Mouse (Mus musculus): ENCODE data around the gene Tanc2. TPM values are rescaled to one million over a fixed set of nuclear protein-coding genes. Genes with fewer than 3 reads are reported as not detected.

Tanc2 gene
- polyA plus RNA-seq, 1 experiment, result 8.0 TPM

GRCm38 (mm10) chr11:105946694-105947154 is 356.9 kb downstream of the Tanc2 start:
- peak overlapping the region; percentile 46 for H3K27ac ChIP-seq (ENCODE audit: insufficient read depth, low read length)
- TF ChIP-seq CTCF (IDR thresholded peaks at IDR 0.05; ENCODE audit: low read depth, low read length), result no peak
- no peak for TF ChIP-seq EP300 (IDR thresholded peaks at IDR 0.05; ENCODE audit: insufficient read depth, low read depth, low read length)
- TF ChIP-seq POLR2A (IDR thresholded peaks at IDR 0.05; ENCODE audit: insufficient read depth, low read length), result no peak
- H3K4me3 ChIP-seq (ENCODE audit: low read depth, low read length), result peak overlapping the region; percentile 27; the same call in 1 of the 2 replicates
- H3K4me1 ChIP-seq (ENCODE audit: control insufficient read depth, insufficient read depth, low read length), result peaks cover 5% of the 10 kb centered on the region
- no peaks in the 10 kb centered on the region for H3K9me3 ChIP-seq (replicated peaks; ENCODE audit: control insufficient read depth, insufficient read depth, low read length, poor library complexity, severe bottlenecking)
- no peak overlapping the region for H3K9ac ChIP-seq (ENCODE audit: low read depth, poor library complexity, severe bottlenecking)
- H3K36me3 ChIP-seq (ENCODE audit: control insufficient read depth, insufficient read depth, low read length, poor library complexity, severe bottlenecking), result no peaks in the 10 kb centered on the region
- no peaks in the 10 kb centered on the region for H3K27me3 ChIP-seq (ENCODE audit: control insufficient read depth, insufficient read depth, low read length, poor library complexity, severe bottlenecking)

DNA sequence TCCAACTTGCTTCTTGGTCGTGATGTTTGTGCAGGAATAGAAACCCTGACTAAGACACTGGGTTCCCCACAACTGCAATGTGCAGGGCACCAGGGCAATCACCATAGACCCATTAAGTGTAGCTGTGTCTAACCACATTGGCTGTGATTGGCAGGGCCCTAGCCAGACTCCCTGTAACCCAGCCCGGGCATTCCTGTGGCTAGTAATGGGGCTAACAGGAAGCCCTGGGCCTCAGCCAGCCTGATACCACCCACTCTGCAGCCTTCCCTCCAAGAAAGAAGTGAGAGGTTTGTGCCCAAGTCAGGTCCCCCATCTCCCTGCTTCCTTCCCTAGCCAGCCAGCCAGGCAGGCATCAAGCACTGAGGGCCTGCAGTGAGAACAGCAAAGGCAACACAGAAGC is 358.5 kb downstream of the Tanc2 start:
- no peak for TF ChIP-seq POLR2A (IDR thresholded peaks at IDR 0.05; ENCODE audit: insufficient read depth, low read length)
- no peak for TF ChIP-seq EP300 (IDR thresholded peaks at IDR 0.05; ENCODE audit: insufficient read depth, low read depth, low read length)
- no peak for TF ChIP-seq CTCF (IDR thresholded peaks at IDR 0.05; ENCODE audit: low read depth, low read length)
- peaks cover 16% of the 10 kb centered on the region for H3K4me1 ChIP-seq (ENCODE audit: control insufficient read depth, insufficient read depth, low read length)
- no peaks in the 10 kb centered on the region for H3K36me3 ChIP-seq (ENCODE audit: control insufficient read depth, insufficient read depth, low read length, poor library complexity, severe bottlenecking)
- H3K9me3 ChIP-seq (replicated peaks; ENCODE audit: control insufficient read depth, insufficient read depth, low read length, poor library complexity, severe bottlenecking), result no peaks in the 10 kb centered on the region
- no peak overlapping the region for H3K4me3 ChIP-seq (ENCODE audit: low read depth, low read length)
- H3K27ac ChIP-seq (ENCODE audit: insufficient read depth, low read length), result no peak overlapping the region
- no peaks in the 10 kb centered on the region for H3K27me3 ChIP-seq (ENCODE audit: control insufficient read depth, insufficient read depth, low read length, poor library complexity, severe bottlenecking)
- H3K9ac ChIP-seq (ENCODE audit: low read depth, poor library complexity, severe bottlenecking), result no peak overlapping the region

DNA sequence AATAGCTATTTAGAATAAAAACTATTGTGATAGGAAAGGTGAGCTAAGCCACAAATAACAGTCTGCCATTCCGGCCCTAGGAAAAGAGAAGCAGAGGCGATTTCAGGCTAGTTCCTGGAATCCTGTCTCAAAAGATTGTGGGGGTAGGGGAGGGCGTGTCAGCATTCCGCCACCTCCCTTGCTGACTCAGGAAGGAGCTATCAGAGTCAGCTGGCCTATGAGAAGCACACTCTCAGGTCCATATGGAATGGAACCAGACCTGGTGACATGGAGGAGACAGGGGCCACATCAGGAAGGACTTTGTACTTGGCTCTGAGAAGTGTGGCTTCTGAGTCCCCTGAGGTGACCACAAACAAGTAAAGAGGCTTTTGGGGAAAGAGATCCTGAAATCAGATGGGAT is 360.7 kb downstream of the Tanc2 start:
- H3K27me3 ChIP-seq (ENCODE audit: control insufficient read depth, insufficient read depth, low read length, poor library complexity, severe bottlenecking), result no peaks in the 10 kb centered on the region
- H3K4me3 ChIP-seq (ENCODE audit: low read depth, low read length), result no peak overlapping the region
- peaks cover 19% of the 10 kb centered on the region for H3K4me1 ChIP-seq (ENCODE audit: control insufficient read depth, insufficient read depth, low read length)
- no peaks in the 10 kb centered on the region for H3K9me3 ChIP-seq (replicated peaks; ENCODE audit: control insufficient read depth, insufficient read depth, low read length, poor library complexity, severe bottlenecking)
- H3K27ac ChIP-seq (ENCODE audit: insufficient read depth, low read length), result peak overlapping the region; percentile 67
- no peaks in the 10 kb centered on the region for H3K36me3 ChIP-seq (ENCODE audit: control insufficient read depth, insufficient read depth, low read length, poor library complexity, severe bottlenecking)
- no peak overlapping the region for H3K9ac ChIP-seq (ENCODE audit: low read depth, poor library complexity, severe bottlenecking)
- TF ChIP-seq CTCF (IDR thresholded peaks at IDR 0.05; ENCODE audit: low read depth, low read length) (no peak), EP300 (IDR thresholded peaks at IDR 0.05; ENCODE audit: insufficient read depth, low read depth, low read length) (peak; percentile 78)

- H3K27me3 ChIP-seq (ENCODE audit: control insufficient read depth, insufficient read depth, low read length, poor library complexity, severe bottlenecking), result no peaks in the 10 kb centered on the region
- TF ChIP-seq CTCF (IDR thresholded peaks at IDR 0.05; ENCODE audit: low read depth, low read length) (no peak), EP300 (IDR thresholded peaks at IDR 0.05; ENCODE audit: insufficient read depth, low read depth, low read length) (no peak), POLR2A (IDR thresholded peaks at IDR 0.05; ENCODE audit: insufficient read depth, low read length) (no peak)
- no peak overlapping the region for H3K9ac ChIP-seq (ENCODE audit: low read depth, poor library complexity, severe bottlenecking)
- no peaks in the 10 kb centered on the region for H3K9me3 ChIP-seq (replicated peaks; ENCODE audit: control insufficient read depth, insufficient read depth, low read length, poor library complexity, severe bottlenecking)
- no peaks in the 10 kb centered on the region for H3K36me3 ChIP-seq (ENCODE audit: control insufficient read depth, insufficient read depth, low read length, poor library complexity, severe bottlenecking)
- peaks cover 19% of the 10 kb centered on the region for H3K4me1 ChIP-seq (ENCODE audit: control insufficient read depth, insufficient read depth, low read length)
- no peak overlapping the region for H3K4me3 ChIP-seq (ENCODE audit: low read depth, low read length)
- H3K27ac ChIP-seq (ENCODE audit: insufficient read depth, low read length), result no peak overlapping the region
Observed at GRCm38 (mm10) chr11:105951601-105952044, 361.8 kb downstream of the Tanc2 start.

DNA sequence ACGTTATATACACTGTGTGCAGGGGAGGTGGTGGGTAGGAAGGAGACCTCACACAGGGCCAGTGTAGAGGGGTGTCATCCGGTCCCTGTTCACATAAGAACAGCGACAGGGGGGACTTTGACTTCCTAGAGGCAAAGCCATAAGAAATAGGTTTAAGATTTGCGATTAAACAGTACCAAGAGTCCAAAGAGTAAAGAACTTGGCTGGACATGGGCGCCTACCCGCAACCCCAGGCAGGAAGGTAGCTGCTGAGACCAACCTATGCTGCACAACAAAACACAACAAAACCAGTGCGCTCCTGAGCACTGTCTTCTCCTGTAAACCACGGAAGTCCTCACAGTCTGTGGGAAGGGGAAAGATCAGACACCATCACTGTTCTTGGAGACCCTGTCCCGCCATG is 362.3 kb downstream of the Tanc2 start:
- Histone ChIP-seq H3K9me3 (replicated peaks; ENCODE audit: control insufficient read depth, insufficient read depth, low read length, poor library complexity, severe bottlenecking) (no peaks in the 10 kb centered on the region), H3K4me1 (ENCODE audit: control insufficient read depth, insufficient read depth, low read length) (peaks cover 19% of the 10 kb centered on the region), H3K27ac (ENCODE audit: insufficient read depth, low read length) (no peak overlapping the region), H3K36me3 (ENCODE audit: control insufficient read depth, insufficient read depth, low read length, poor library complexity, severe bottlenecking) (no peaks in the 10 kb centered on the region), H3K27me3 (ENCODE audit: control insufficient read depth, insufficient read depth, low read length, poor library complexity, severe bottlenecking) (no peaks in the 10 kb centered on the region), H3K9ac (ENCODE audit: low read depth, poor library complexity, severe bottlenecking) (no peak overlapping the region), H3K4me3 (ENCODE audit: low read depth, low read length) (no peak overlapping the region)
- TF ChIP-seq EP300 (IDR thresholded peaks at IDR 0.05; ENCODE audit: insufficient read depth, low read depth, low read length) (no peak), POLR2A (IDR thresholded peaks at IDR 0.05; ENCODE audit: insufficient read depth, low read length) (no peak), CTCF (IDR thresholded peaks at IDR 0.05; ENCODE audit: low read depth, low read length) (no peak)

- Histone ChIP-seq H3K9ac (ENCODE audit: low read depth, poor library complexity, severe bottlenecking) (no peak within 1 kb of the TSS), H3K27me3 (ENCODE audit: control insufficient read depth, insufficient read depth, low read length, poor library complexity, severe bottlenecking) (no peaks in the 10 kb centered on the region), H3K4me1 (ENCODE audit: control insufficient read depth, insufficient read depth, low read length) (peaks cover 19% of the 10 kb centered on the region), H3K27ac (ENCODE audit: insufficient read depth, low read length) (no peak within 1 kb of the TSS), H3K36me3 (ENCODE audit: control insufficient read depth, insufficient read depth, low read length, poor library complexity, severe bottlenecking) (no peaks in the 10 kb centered on the region), H3K9me3 (replicated peaks; ENCODE audit: control insufficient read depth, insufficient read depth, low read length, poor library complexity, severe bottlenecking) (no peaks in the 10 kb centered on the region), H3K4me3 (ENCODE audit: low read depth, low read length) (no peak within 1 kb of the TSS)
- no peak for TF ChIP-seq CTCF (IDR thresholded peaks at IDR 0.05; ENCODE audit: low read depth, low read length)
- no peak for TF ChIP-seq EP300 (IDR thresholded peaks at IDR 0.05; ENCODE audit: insufficient read depth, low read depth, low read length)
- no peak for TF ChIP-seq POLR2A (IDR thresholded peaks at IDR 0.05; ENCODE audit: insufficient read depth, low read length)
Observed at GRCm38 (mm10) chr11:105952911-105953386, 363.2 kb downstream of the Tanc2 start, which contains the start of gene Cyb561. TSS of gene Cyb561 (minus strand) at chr11:105953336.

Data from ES-Bruce4 (cell line).